Mouse (Mus musculus) kidney, adult 2 months (tissue): ENCODE results near the gene Tmem212. TPM values are rescaled to one million over a fixed set of nuclear protein-coding genes. Genes with fewer than 3 reads are reported as not detected.

Experiments used
- DNase-seq: peaks from one replicate; pipeline ENCODE4 v3.0.0; 2021
- H3K27ac ChIP-seq: fragments of 200-500 bp; 2 replicates; pipeline ENCODE4 v1.5.1; 2012; ENCODE audit warnings: low read depth, low read length, control low read depth, inconsistent platforms; ENCODE audit not compliant: insufficient read depth
- H3K27me3 ChIP-seq: fragments of 200-500 bp; replicated peaks from 2 replicates; pipeline ENCODE4 v1.6.1; 2012; ENCODE audit warnings: mild to moderate bottlenecking, moderate library complexity, low read length, inconsistent platforms; ENCODE audit not compliant: control insufficient read depth, insufficient read depth
- H3K36me3 ChIP-seq: fragments of 200-500 bp; 2 replicates; pipeline ENCODE4 v1.6.1; 2012; ENCODE audit warnings: mild to moderate bottlenecking, moderate library complexity, low read length, inconsistent platforms; ENCODE audit not compliant: control insufficient read depth, insufficient read depth
- H3K4me1 ChIP-seq: fragments of 200-500 bp; 2 replicates; pipeline ENCODE4 v1.6.1; 2011; ENCODE audit warnings: low read length; ENCODE audit not compliant: control insufficient read depth, insufficient read depth
- H3K4me3 ChIP-seq: fragments of 200-500 bp; 2 replicates; pipeline ENCODE4 v1.5.1; 2011; ENCODE audit warnings: mild to moderate bottlenecking, low read depth, low read length, control low read depth; ENCODE audit not compliant: insufficient read depth
- CTCF ChIP-seq: fragments of 200-500 bp; conservative IDR thresholded peaks from 2 replicates; pipeline ENCODE4 v1.5.1; 2011; ENCODE audit warnings: low read depth, mild to moderate bottlenecking, control low read depth, low read length, moderate library complexity, mixed read lengths; ENCODE audit not compliant: insufficient read depth, insufficient read length
- POLR2A ChIP-seq: fragments of 200-500 bp; IDR thresholded peaks from one replicate; pipeline ENCODE4 v1.6.1; 2011; ENCODE audit warnings: low read depth, low read length, control low read depth
- WGBS: fragments of 180-500 bp; shearing (Covaris S2); methylation state at CpG from one replicate; pipeline ENCODE4 v1.1.7; 2018; 5-methylcytosine and 5-hydroxymethylcytosine counted together
- polyA plus RNA-seq: library from polyadenylated mRNA; depleted of rRNA; stranded (reverse); fragments of >200 nt; gene quantifications from 2 replicates; pipeline ENCODE4 v1.2.3, GENCODE M21; 2012; rRNA removed

Gene Tmem212
- polyA plus RNA-seq, 1 experiment, result not detected

DNA sequence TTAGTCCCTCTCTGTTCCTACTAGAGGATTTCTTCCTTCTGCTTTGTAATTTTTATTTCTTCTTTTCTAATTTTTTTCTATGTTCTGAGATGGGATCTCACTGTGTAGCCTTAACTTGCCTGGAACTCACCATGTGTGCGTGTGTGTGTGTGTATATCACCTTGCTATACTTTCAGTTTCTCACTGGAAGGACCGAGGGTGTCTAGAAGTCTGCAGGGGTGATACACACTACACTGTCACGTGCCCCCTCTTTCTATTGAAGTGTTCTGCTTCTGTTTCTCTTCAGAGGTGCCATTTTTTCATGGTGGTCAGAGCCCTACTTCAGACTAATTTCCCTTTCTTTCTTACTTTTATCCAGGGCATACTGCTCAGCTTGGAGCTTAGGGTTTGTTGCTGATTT, 56.4 kb downstream of the Tmem212 start:
- no peak overlapping the region for H3K27ac ChIP-seq
- no peaks in the 10 kb centered on the region for H3K36me3 ChIP-seq

DNA sequence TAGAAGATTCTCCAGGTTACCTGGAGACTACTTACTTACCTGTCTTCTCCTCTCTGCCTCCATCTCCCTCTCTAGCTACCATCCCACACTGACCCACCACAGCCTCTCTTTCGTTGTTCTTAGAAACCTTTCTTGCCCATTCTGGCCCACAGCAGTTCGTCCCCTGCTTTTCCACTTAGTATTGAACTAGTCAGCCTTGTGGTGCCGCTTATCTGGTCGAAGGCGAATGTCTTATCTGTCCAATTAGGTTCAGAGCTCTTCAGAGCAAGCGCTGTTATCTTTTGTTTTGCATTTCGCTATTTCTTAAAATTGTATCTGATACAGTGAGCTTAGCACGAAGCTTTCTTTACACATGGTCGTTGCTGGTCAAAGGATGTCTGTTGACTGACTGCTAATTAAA, 56.9 kb downstream of the Tmem212 start:
- DNase-seq, result no peak
- no peaks in the 10 kb centered on the region for H3K4me1 ChIP-seq
- H3K36me3 ChIP-seq, result no peaks in the 10 kb centered on the region
- H3K4me3 ChIP-seq, result no peak overlapping the region
- TF ChIP-seq CTCF, result no peak
- no peak for TF ChIP-seq POLR2A
- H3K27ac ChIP-seq, result no peak overlapping the region
- WGBS, result 93% methylated on average over 9 of the region's 9 CpGs
- no peaks in the 10 kb centered on the region for H3K27me3 ChIP-seq

More for the DNA sequence above, 56.4 kb downstream of the Tmem212 start:
- Histone ChIP-seq H3K4me1 (no peaks in the 10 kb centered on the region), H3K4me3 (no peak overlapping the region), H3K27me3 (no peaks in the 10 kb centered on the region)
- WGBS, result 69% methylated on average over 3 of the region's 3 CpGs
- TF ChIP-seq CTCF (no peak), POLR2A (no peak)
- no peak for DNase-seq

DNA sequence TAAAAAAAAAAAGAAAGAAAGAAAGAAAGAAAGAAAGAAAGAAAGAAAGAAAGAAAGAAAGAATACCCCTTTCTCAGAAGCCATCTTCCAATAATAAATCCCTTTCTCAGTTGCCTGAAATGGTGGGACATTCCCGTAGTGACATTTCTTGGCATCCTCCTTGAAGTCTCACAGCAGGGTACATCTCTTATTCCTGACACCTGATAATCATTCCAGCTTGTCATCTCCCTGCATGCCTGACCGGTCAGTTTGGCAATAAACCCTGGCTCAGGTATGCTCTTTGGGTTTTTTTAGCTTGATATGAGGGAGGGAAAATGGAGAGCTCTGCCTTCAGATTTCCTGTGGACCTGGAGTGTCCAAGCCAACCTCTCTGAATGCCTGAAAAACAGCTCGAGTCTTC, 59.9 kb downstream of the Tmem212 start:
- Histone ChIP-seq H3K4me1 (no peaks in the 10 kb centered on the region), H3K36me3 (no peaks in the 10 kb centered on the region), H3K4me3 (no peak overlapping the region), H3K27me3 (no peaks in the 10 kb centered on the region), H3K27ac (no peak overlapping the region)
- WGBS, result 75% methylated on average over 3 of the region's 3 CpGs
- TF ChIP-seq POLR2A (no peak), CTCF (no peak)
- DNase-seq, result no peak

DNA sequence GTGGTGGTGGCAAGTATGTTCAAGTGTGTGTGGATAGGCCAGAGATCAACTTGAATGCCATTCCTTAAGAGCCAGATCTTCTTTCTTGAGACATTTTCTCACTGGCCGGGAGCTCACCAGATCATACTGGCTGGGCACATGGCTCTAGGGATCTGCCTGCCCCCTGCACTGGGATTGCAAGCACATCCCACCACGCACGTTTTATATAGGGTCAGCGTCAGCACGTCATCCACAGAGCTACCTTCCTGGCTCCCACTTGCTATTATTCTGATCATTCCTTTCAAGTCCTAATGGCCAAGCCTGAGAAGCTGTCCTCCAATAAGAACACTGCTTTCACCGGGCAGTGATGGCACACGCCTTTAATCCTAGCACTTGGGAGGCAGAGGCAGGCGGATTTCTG, 60.4 kb downstream of the Tmem212 start:
- DNase-seq, result no peak
- Histone ChIP-seq H3K27ac (no peak overlapping the region), H3K4me1 (no peaks in the 10 kb centered on the region), H3K27me3 (no peaks in the 10 kb centered on the region), H3K36me3 (no peaks in the 10 kb centered on the region), H3K4me3 (no peak overlapping the region)
- WGBS, result 93% methylated on average over 8 of the region's 8 CpGs
- no peak for TF ChIP-seq CTCF
- TF ChIP-seq POLR2A, result no peak

DNA sequence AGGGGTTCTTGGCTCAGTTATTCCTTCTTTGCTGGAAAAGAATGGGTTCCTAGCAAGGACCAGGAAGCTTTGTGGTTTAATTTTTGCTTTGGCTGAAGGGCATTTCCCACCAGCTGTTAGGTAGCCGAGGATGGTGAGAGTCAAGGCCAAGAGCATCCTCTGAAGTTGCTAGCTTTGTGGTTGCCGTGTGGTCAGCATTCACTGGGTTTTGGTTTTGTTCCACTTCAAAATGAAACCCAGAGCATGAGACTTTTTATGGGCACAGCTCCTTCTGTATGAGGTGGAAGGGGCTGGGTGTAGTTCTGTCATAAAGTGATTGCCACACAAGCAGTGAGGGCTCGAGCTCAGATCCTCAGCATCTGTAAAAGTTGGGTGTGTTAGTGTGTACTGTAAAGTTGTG, 67.4 kb downstream of the Tmem212 start:
- Histone ChIP-seq H3K27me3 (no peaks in the 10 kb centered on the region), H3K4me3 (no peak overlapping the region), H3K4me1 (no peaks in the 10 kb centered on the region), H3K27ac (no peak overlapping the region), H3K36me3 (no peaks in the 10 kb centered on the region)
- 78% methylated on average over 3 of the region's 3 CpGs for WGBS
- no peak for TF ChIP-seq CTCF
- no peak for TF ChIP-seq POLR2A
- no peak for DNase-seq

DNA sequence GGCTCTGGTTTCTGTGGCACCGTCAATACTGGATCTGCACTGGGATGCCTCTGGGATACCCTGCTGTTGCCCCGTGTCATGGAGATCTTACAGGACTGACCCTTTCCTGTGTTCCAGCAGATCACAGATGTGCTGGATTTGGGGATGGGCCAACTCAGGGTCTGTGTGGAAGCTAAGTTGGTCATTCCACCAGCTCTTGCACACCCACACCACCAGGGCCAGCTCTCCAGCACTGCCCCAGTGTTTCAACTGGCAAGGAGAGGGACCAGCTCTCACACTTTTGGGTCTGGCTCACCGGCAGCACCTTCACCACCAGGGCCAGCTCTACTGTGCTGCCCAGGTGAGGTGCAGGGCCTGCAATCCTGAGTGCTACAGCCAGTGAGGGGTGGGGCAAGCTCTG, 68.9 kb downstream of the Tmem212 start:
- Histone ChIP-seq H3K4me3 (no peak overlapping the region), H3K36me3 (no peaks in the 10 kb centered on the region), H3K27ac (no peak overlapping the region), H3K4me1 (no peaks in the 10 kb centered on the region), H3K27me3 (no peaks in the 10 kb centered on the region)
- no peak for TF ChIP-seq CTCF
- no peak for TF ChIP-seq POLR2A
- WGBS, result 97% methylated on average over 3 of the region's 3 CpGs
- DNase-seq, result no peak

DNA sequence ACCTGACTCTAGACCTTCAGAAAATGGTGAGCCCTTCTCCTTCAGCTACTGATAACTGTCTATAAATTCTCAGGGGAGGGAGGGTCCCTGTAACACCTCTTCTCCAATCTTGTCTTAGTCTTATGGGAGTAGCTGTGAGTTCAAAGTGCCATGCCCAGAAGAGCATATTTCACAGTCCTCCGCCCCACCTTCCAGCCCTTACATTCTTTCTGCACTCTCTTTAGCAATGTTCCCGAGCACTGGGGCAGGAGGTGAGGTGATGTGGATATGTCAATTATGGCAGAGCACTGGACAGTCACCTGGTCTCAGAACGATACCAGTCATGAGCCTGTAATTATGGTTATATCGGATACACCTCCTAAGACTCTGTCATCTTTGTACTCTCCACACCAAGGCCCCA, 70.2 kb downstream of the Tmem212 start:
- no peak overlapping the region for H3K4me3 ChIP-seq
- H3K4me1 ChIP-seq, result no peaks in the 10 kb centered on the region
- H3K27me3 ChIP-seq, result no peaks in the 10 kb centered on the region
- TF ChIP-seq CTCF (no peak), POLR2A (no peak)
- 77% methylated on average over 4 of the region's 4 CpGs for WGBS
- DNase-seq, result no peak
- H3K27ac ChIP-seq, result no peak overlapping the region
- no peaks in the 10 kb centered on the region for H3K36me3 ChIP-seq

Other genes starting within 250 kb of the Tmem212 start
- 12.1 and 14.2 TPM in 2 replicates for gene Fndc3b, start 185.1 kb downstream of the Tmem212 start, polyA plus RNA-seq
- gene Pld1, start 42.3 kb upstream of the Tmem212 start, polyA plus RNA-seq, result 4.2 and 5.8 TPM in 2 replicates